Mouse (Mus musculus) limb, embryonic 10.5 days (tissue): ENCODE results near the gene Aplp2. TPM values are rescaled to one million over a fixed set of nuclear protein-coding genes. Genes with fewer than 3 reads are reported as not detected.
"Not testable (repeated sequence)": the region's sequence is repeated elsewhere in the genome, so short reads cannot be mapped to it uniquely, and the experiment has no call there.

Source experiments
- DNase-seq: peaks from one replicate; pipeline ENCODE4 v3.0.0-alpha.2; 2017; ENCODE audit warnings: low spot score
- H3K27ac ChIP-seq: fragments of 300-500 bp; sonication (generic); 2 replicates; pipeline ENCODE4 v1.5.1; 2016; ENCODE audit warnings: mild to moderate bottlenecking
- H3K27me3 ChIP-seq: fragments of 300-500 bp; sonication (generic); 2 replicates; pipeline ENCODE4 v1.6.1; 2016; ENCODE audit warnings: low read depth, mild to moderate bottlenecking; ENCODE audit not compliant: poor library complexity, severe bottlenecking
- H3K36me3 ChIP-seq: fragments of 300-500 bp; sonication (generic); 2 replicates; pipeline ENCODE4 v1.6.1; 2016; ENCODE audit warnings: mild to moderate bottlenecking, moderate library complexity
- H3K4me1 ChIP-seq: fragments of 300-500 bp; sonication (generic); 2 replicates; pipeline ENCODE4 v1.6.1; 2016
- H3K4me3 ChIP-seq: fragments of 300-500 bp; sonication (generic); 2 replicates; pipeline ENCODE4 v1.5.1; 2016; ENCODE audit warnings: mild to moderate bottlenecking, moderate library complexity
- H3K9me3 ChIP-seq: fragments of 300-500 bp; sonication (generic); replicated peaks from 2 replicates; pipeline ENCODE4 v1.6.1; 2016; ENCODE audit warnings: mild to moderate bottlenecking
- WGBS: fragments of 180-500 bp; shearing (Covaris S2); methylation state at CpG from one replicate; pipeline ENCODE4 v1.1.7; 2016; 5-methylcytosine and 5-hydroxymethylcytosine counted together
- polyA plus RNA-seq: library from polyadenylated mRNA; unstranded; fragments of >200 nt; fragmentation: Nextera tagmentation; extraction: Ambion mirVana; gene quantifications from 2 replicates; pipeline ENCODE4 v1.2.1, GENCODE M21; 2016

The Aplp2 gene
- polyA plus RNA-seq, 1 experiment from 2014 or later: 179 TPM

DNA sequence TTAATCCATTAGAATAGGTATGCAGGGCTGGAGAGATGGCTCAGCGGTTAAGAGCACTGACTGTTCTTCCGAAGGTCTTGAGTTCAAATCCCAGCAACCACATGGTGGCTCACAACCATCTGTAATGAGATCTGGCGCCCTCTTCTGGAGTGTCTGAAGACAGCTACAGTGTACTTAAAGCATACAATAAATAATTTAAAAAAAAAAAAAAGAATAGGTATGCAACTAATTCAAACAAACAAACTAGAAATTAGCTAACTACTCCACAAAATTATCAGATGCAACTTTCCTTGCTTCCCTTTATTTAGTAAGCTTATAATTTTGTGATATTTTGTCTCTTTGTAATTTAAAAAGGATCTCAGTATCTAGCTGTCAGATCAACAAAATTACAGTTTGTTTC lies 46.1 kb downstream of the Aplp2 start:
- not testable (repeated sequence) for H3K4me1 ChIP-seq, DNase-seq, H3K27ac ChIP-seq, H3K4me3 ChIP-seq, H3K27me3 ChIP-seq, H3K9me3 ChIP-seq
- H3K36me3 ChIP-seq: peaks cover 97% of the 10 kb centered on the region
- WGBS: 86% methylated on average over 3 of the region's 3 CpGs

DNA sequence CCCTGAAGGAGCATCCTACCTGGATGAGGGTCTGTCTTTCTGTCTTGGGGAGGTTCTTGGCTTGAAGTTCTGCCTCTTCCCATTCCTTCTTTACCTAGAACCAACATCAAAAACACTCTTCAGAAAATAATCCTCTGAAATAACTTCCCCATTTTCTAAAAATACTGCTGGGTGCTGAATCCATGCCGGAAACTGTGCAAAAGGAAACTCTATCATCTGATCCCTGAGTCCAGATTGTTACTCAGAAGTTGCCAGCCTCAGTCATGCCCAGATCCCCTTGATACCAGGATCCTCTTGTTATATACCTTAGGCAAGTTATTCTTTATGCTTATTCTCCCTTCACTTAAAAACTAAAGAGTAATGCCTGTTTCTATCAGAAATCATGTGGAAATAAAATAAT lies 48.3 kb downstream of the Aplp2 start:
- no peak for DNase-seq
- H3K36me3 ChIP-seq: peaks cover 97% of the 10 kb centered on the region
- WGBS: 100% methylated on average over 1 of the region's 1 CpGs
- H3K27me3 ChIP-seq: no peaks in the 10 kb centered on the region
- no peaks in the 10 kb centered on the region for H3K4me1 ChIP-seq
- no peak overlapping the region for H3K27ac ChIP-seq
- no peaks in the 10 kb centered on the region for H3K9me3 ChIP-seq
- no peak overlapping the region for H3K4me3 ChIP-seq

DNA sequence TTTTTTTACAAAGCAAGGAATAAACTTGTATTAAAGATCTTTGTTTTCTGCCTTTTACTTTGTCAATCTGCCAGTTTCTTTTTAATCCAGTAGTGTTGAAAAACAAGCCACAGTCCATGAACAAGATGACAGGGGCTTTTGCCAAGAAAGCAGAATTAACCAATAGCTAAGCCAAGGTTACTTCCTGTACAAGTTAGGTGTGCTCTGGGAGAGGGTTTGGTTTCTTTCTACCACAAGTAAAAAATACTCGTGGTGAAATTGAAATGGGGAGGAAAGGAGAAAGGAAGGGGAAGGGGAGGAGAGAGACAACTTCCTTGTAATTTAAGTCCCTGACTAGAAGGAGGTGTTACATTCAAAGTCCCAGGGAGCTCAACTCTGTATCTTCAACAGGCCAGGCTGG lies 48.7 kb downstream of the Aplp2 start:
- Histone ChIP-seq H3K36me3 (peaks cover 97% of the 10 kb centered on the region), H3K4me3 (no peak overlapping the region), H3K27me3 (no peaks in the 10 kb centered on the region), H3K27ac (no peak overlapping the region), H3K9me3 (no peaks in the 10 kb centered on the region), H3K4me1 (no peaks in the 10 kb centered on the region)
- no peak for DNase-seq
- 95% methylated on average over 1 of the region's 1 CpGs for WGBS

DNA sequence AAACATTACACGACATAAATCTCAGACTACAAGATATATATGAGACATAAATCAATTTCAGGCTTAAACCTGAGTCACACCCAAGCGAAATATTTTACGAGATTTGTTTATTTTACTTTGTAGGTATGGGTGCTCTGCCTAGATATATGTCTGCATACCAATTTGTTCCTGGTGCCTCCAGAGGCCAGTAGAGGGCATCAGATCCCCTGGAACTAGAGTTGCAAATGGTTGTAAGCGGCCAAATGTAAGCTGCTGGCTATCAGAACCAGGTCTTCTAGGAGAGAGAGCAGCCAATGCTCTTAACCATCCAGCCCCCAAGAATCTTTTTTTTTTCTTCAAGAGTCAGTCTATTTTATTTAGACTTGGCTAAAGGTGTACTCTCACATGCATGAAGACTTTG lies 51.7 kb downstream of the Aplp2 start:
- peaks cover 98% of the 10 kb centered on the region for H3K36me3 ChIP-seq
- 86% methylated on average over 4 of the region's 4 CpGs for whole genome bisulfite sequencing
- DNase-seq: no peak

DNA sequence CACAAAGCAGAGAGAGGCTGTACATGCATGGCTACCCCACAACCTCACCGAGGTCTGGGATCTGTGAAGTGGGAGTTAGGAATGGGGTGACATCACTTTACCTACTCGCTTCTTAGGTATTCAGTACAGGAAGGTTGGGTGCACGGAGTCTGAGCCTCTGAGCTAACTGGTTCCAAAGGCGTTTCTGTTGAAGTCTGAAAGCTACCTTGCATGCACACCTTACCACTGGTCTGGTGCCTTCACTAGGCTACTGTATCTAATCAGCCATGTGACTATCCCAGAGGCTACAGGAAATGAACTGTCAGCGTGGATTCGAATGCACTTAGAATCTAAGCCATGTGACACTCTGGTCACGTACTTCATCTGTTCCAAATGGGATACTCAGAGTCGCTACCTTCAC lies 55.0 kb downstream of the Aplp2 start:
- H3K27ac ChIP-seq: no peak overlapping the region
- no peaks in the 10 kb centered on the region for H3K27me3 ChIP-seq
- no peak overlapping the region for H3K4me3 ChIP-seq
- H3K9me3 ChIP-seq: no peaks in the 10 kb centered on the region
- H3K4me1 ChIP-seq: no peaks in the 10 kb centered on the region
- H3K36me3 ChIP-seq: peaks cover 99% of the 10 kb centered on the region
- no peak for DNase-seq
- WGBS: 90% methylated on average over 8 of the region's 8 CpGs

More for the DNA sequence above, 51.7 kb downstream of the Aplp2 start:
- no peak overlapping the region for H3K27ac ChIP-seq
- H3K4me1 ChIP-seq: no peaks in the 10 kb centered on the region
- no peak overlapping the region for H3K4me3 ChIP-seq
- no peaks in the 10 kb centered on the region for H3K27me3 ChIP-seq
- no peaks in the 10 kb centered on the region for H3K9me3 ChIP-seq

DNA sequence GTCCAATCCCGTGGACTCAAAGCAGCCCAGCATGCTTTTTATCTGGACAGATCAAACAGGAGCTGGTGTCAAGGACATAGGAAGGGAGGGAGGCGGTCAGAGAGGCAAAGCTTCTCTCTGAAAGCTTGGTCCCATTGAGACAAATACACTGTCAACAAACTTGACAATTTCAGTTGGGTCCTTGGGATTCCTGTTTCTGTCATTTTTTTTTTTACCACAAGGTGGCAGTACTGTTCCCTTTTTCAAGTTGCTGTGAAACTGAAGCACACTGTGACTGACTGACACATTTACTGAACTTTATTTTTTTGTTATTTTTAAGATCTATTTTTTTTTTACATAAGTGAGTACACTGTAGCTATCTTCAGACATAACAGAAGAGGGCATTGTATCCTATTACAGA lies 60.6 kb downstream of the Aplp2 start:
- Histone ChIP-seq H3K4me3 (no peak overlapping the region), H3K27ac (no peak overlapping the region), H3K36me3 (peaks cover 85% of the 10 kb centered on the region), H3K9me3 (no peaks in the 10 kb centered on the region), H3K4me1 (no peaks in the 10 kb centered on the region), H3K27me3 (no peaks in the 10 kb centered on the region)
- DNase-seq: no peak
- 84% methylated on average over 2 of the region's 2 CpGs for WGBS

DNA sequence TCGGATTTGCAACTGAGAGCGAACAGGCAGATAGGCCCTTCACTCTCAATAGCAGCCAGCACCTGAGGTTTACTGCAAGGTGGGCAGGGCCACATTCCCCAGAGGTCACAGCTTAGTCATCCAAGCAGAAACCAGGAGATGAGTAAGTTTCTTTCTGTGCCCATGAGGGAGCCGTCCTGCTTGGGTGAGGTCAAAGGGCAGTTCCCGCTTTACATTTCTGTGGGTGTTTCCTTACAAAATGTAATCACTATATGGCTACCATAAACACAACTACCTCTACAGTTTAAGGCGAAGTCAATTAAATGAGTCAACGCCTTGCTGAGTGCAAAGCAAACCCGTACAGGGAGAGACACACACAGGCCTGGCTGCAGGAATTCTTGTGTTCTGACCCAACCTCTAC lies 63.5 kb downstream of the Aplp2 start:
- H3K4me1 ChIP-seq: no peaks in the 10 kb centered on the region
- H3K27ac ChIP-seq: no peak overlapping the region
- H3K4me3 ChIP-seq: no peak overlapping the region
- peaks cover 60% of the 10 kb centered on the region for H3K36me3 ChIP-seq
- no peaks in the 10 kb centered on the region for H3K27me3 ChIP-seq
- H3K9me3 ChIP-seq: no peaks in the 10 kb centered on the region
- WGBS: 83% methylated on average over 7 of the region's 7 CpGs
- DNase-seq: no peak

DNA sequence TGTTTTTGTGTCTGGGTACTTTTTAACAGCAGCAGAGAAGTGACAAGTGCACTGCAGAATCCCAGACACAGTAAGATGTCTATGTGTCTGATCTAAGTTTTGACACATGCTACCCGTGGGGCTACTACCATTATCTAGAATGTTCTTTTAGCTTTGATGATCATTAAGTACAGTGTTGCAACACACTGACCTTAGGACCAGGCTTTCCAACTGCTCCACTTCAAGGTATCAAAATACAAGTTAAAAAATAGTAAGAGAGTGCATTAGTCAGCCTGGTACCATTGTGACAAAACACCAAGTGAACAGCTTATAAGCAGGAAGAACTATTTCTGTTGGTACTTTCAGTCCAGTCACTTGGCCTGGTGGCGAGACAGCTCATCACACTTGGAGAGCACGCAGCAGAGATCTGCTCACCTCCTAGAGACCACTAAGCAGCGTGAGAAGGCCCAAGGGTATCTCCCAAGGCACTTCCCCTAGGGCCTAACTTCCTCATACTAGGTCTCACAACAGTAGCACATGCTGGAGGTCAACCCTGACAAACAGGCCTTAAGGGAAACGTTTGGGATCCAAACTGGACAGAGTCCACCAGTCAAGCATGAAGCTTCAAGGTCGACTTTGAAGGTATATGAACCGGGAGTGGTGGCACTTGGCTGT lies 66.2 kb downstream of the Aplp2 start:
- H3K27me3 ChIP-seq: no peaks in the 10 kb centered on the region
- H3K4me3 ChIP-seq: no peak overlapping the region
- no peaks in the 10 kb centered on the region for H3K4me1 ChIP-seq
- DNase-seq: no peak
- H3K36me3 ChIP-seq: peaks cover 33% of the 10 kb centered on the region
- H3K27ac ChIP-seq: no peak overlapping the region
- 91% methylated on average over 7 of the region's 7 CpGs for WGBS
- H3K9me3 ChIP-seq: no peaks in the 10 kb centered on the region

DNA sequence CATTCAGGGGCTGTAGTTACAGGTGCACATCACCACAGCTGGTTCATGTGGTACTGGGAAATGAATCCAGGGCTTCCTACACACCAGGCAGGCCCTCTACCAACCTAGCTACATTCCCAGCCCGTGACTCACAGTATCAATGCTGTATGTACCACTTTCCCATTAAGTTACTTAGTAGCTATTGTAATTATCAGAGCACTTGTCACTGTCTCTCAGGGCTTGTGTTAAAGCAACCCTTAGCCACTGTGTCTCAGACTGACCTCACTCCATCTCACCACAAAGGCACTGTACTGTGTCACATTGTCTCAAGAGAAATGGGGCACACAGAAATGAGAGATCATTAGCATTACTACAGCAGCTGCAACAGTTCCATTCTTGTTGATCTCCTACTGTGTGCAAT lies 68.7 kb downstream of the Aplp2 start:
- no peaks in the 10 kb centered on the region for H3K27me3 ChIP-seq
- H3K9me3 ChIP-seq: no peaks in the 10 kb centered on the region
- 94% methylated on average over 1 of the region's 1 CpGs for WGBS
- H3K36me3 ChIP-seq: peaks cover 8% of the 10 kb centered on the region
- DNase-seq: no peak
- no peak overlapping the region for H3K4me3 ChIP-seq
- no peaks in the 10 kb centered on the region for H3K4me1 ChIP-seq
- H3K27ac ChIP-seq: no peak overlapping the region

DNA sequence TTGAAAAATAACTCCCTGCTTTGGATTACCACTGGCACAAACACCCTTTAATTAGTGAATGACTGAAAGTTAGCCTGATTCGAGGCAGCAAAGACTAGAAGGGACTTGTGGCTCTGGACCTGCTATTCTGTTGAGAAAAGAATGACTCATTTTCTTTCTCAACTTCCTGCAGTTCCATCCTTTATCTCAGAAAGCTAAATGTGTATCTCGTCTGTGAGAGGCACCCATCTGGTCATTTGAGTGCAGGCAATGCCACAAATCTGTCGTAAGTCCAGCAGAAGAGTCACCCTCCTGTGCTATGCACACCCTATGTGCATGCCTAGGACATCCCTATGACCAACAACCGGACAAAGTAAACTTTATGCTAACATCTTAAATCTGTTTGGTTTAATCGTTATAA lies 78.5 kb downstream of the Aplp2 start:
- Histone ChIP-seq H3K27me3 (peaks cover 74% of the 10 kb centered on the region), H3K36me3 (no peaks in the 10 kb centered on the region), H3K4me3 (no peak overlapping the region), H3K27ac (no peak overlapping the region), H3K4me1 (peaks cover 20% of the 10 kb centered on the region), H3K9me3 (no peaks in the 10 kb centered on the region)
- 85% methylated on average over 5 of the region's 5 CpGs for WGBS
- no peak for DNase-seq

DNA sequence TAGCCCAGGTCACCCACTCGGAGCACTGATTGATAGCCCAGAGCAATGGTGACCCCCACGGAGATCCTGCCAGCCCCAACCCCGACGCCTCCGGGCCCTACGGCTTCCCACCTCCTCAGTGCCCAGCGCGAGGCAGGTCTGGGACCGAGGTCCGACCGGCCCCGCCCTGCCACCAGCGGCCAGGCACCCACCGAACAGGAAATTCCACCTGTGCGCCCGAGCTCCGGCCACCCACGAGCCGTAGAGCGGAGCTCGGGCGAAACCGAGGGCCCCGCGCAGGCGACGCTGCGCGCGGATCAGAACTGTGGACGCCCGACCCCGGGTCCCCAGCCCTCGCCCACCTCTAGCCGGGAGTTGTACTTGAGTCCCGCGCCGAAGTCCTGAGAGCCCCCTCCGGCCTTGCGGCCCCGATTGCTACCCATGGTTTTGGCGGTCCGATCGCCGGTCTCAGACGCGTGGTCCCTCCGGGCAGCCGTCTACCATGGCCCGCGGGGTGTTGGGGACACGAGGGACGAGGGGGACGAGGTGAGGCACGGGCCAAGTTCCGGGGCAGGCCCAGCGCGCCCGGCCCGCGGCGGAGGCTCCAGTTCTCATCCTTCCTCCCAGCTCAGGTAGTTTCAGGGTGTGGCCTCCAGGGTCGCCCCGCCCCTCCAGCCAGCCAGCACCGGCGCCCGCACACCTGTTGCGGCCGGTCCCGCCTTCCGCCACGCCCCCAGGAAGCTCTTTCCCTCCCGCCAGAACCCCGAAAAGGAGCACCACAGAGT lies 80.2 kb downstream of the Aplp2 start, which contains the start of gene St14:
St14 (minus strand) TSS at position 649 of the 764 bp plus-strand sequence.
- H3K9me3 ChIP-seq: no peaks in the 10 kb centered on the region
- H3K27me3 ChIP-seq: peaks cover 78% of the 10 kb centered on the region
- under 1% methylated on average over 74 of the region's 74 CpGs for WGBS
- H3K27ac ChIP-seq: peak within 1 kb of the TSS; percentile 69
- peak; percentile 62 for DNase-seq
- peaks cover 20% of the 10 kb centered on the region for H3K4me1 ChIP-seq
- H3K36me3 ChIP-seq: no peaks in the 10 kb centered on the region
- H3K4me3 ChIP-seq: peak within 1 kb of the TSS; percentile 57

DNA sequence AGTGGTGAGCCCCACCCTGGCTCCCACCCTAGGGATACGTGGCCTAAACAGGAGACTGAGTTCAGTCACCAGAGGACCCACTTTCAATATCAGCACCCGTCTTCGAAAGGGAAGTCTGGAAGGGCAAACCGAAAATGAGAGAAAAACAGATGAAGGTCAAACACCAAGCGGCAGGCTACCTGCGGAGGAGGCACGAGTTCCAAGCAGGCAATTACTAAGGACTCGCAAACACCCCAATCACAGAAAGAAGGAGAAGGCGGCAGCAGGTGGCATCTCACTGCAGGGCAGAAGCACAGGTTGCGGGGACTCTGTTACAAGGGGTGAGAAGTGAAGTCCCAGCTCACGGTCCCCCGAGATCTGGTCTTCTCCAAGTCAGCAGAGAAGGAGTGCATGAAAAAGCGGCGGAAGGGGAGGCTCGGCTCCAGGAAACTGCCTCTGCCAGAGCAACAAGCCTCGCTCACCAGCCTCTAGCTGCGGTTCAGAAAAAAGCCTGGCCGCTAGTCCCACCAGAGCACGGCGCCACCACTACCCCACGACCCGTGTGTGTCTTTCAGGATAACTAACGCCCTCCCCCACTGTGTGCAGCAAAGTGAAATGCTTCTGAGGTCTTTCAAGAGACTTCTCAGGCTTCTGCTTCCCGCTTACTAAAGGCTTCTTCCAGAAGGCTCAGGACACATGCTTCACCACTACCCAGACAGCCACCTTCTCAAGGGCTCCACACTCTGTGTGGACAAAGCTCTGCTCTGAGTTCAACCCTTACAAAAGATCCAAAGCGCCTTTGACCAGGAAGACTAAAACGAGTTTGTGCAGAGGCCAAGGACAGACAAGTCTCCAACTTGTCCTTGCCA lies 81.0 kb downstream of the Aplp2 start:
- Histone ChIP-seq H3K4me3 (peak overlapping the region; percentile 57), H3K36me3 (no peaks in the 10 kb centered on the region), H3K27ac (no peak overlapping the region), H3K9me3 (no peaks in the 10 kb centered on the region), H3K4me1 (peaks cover 20% of the 10 kb centered on the region), H3K27me3 (peaks cover 78% of the 10 kb centered on the region)
- WGBS: 8% methylated on average over 26 of the region's 26 CpGs
- DNase-seq: peak; percentile 58

DNA sequence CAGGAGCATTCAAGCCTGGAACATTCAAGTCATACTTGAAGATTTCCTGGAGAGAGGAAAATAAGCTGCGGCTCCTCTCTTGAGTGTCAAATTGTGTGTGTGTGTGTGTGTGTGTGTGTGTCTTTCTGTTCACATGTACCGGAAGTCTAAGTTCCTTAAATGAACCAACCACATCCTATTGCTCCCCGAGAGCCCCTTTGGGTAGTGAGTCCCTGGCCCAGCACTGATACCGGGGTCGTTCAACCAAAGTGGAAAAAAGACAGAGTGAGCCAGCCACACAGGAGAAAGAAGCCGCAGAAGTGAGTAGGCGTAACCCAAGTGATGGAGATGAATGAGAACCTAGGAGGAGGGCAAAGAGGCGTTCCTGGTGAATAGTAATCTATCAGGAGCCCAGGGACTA lies 81.7 kb downstream of the Aplp2 start:
- Histone ChIP-seq H3K27ac (no peak overlapping the region), H3K9me3 (no peaks in the 10 kb centered on the region), H3K27me3 (peaks cover 72% of the 10 kb centered on the region), H3K4me1 (peaks cover 20% of the 10 kb centered on the region), H3K36me3 (no peaks in the 10 kb centered on the region), H3K4me3 (peak overlapping the region; percentile 57; the same call in 1 of the 2 replicates)
- DNase-seq: no peak
- 56% methylated on average over 8 of the region's 8 CpGs for WGBS
